Mouse (Mus musculus) olfactory bulb, adult 2 months (tissue): ENCODE results near the gene Arl6ip4.

Experiments used
- CTCF ChIP-seq: fragments of 200-500 bp; IDR thresholded peaks from 2 replicates; pipeline ENCODE4 v1.5.1; 2012; ENCODE audit warnings: low read depth, mild to moderate bottlenecking, low read length, moderate library complexity; ENCODE audit not compliant: insufficient read depth
- POLR2A ChIP-seq: fragments of 200-500 bp; IDR thresholded peaks from 2 replicates; pipeline ENCODE4 v1.6.1; 2012; ENCODE audit warnings: mild to moderate bottlenecking, low read depth, low read length, moderate library complexity; ENCODE audit not compliant: insufficient read depth

- no peak for TF ChIP-seq CTCF
- TF ChIP-seq POLR2A = no peak
Measured at GRCm38 (mm10) chr5:124163445-124163844, 47.6 kb downstream of the Arl6ip4 start.
